Mouse (Mus musculus) B cell, adult 62 days (primary cell): ENCODE results near the gene Tbl1xr1. TPM values are rescaled to one million over a fixed set of nuclear protein-coding genes. Genes with fewer than 3 reads are reported as not detected.

Experiments used
- total RNA-seq: library from RNA; stranded (reverse); gene quantifications from 4 replicates; pipeline ENCODE4 v1.2.4, GENCODE M21; 2023

Tbl1xr1 gene
- 143 to 194 TPM (median 174 TPM) in 4 replicates for total RNA-seq

GRCm38 (mm10) chr3:22076561-22076935, at the start of gene Tbl1xr1:
TSS of gene Tbl1xr1 (plus strand) at chr3:22076652.

